Mouse (Mus musculus) thymus, adult 2 months (tissue): ENCODE measurements around the gene Slc31a1. TPM values are rescaled to one million over a fixed set of nuclear protein-coding genes. Genes with fewer than 3 reads are reported as not detected.
A peak's percentile ranks its signal among the peaks of the same experiment; 100 is the strongest.

Experiments
- DNase-seq: peaks from one replicate; pipeline ENCODE4 v3.0.0; 2021
- H3K27ac ChIP-seq: fragments of 200-500 bp; 2 replicates; pipeline ENCODE4 v1.5.1; 2012; ENCODE audit warnings: low read length, control low read depth; ENCODE audit not compliant: control insufficient read depth, insufficient read depth
- H3K27me3 ChIP-seq: fragments of 200-500 bp; 2 replicates; pipeline ENCODE4 v1.6.1; 2012; ENCODE audit warnings: mild to moderate bottlenecking, low read length, moderate library complexity, mixed read lengths; ENCODE audit not compliant: control insufficient read depth, insufficient read depth
- H3K36me3 ChIP-seq: fragments of 200-500 bp; 2 replicates; pipeline ENCODE4 v1.6.1; 2012; ENCODE audit warnings: mild to moderate bottlenecking, low read length, moderate library complexity; ENCODE audit not compliant: control insufficient read depth, insufficient read depth
- H3K4me1 ChIP-seq: fragments of 200-500 bp; replicated peaks from 2 replicates; pipeline ENCODE4 v1.6.1; 2012; ENCODE audit warnings: low read length; ENCODE audit not compliant: control insufficient read depth, insufficient read depth
- H3K4me3 ChIP-seq: fragments of 200-500 bp; 2 replicates; pipeline ENCODE4 v1.5.1; 2012; ENCODE audit warnings: mild to moderate bottlenecking, low read length, control low read depth, moderate library complexity; ENCODE audit not compliant: control insufficient read depth, insufficient read depth
- CTCF ChIP-seq: fragments of 200-500 bp; IDR thresholded peaks from 2 replicates; pipeline ENCODE4 v1.5.1; 2012; ENCODE audit warnings: mild to moderate bottlenecking, control low read depth, low read length, moderate library complexity, borderline replicate concordance; ENCODE audit not compliant: control insufficient read depth, poor library complexity, insufficient read depth; ENCODE audit errors: extremely low read depth
- POLR2A ChIP-seq: fragments of 200-500 bp; IDR thresholded peaks from 2 replicates; pipeline ENCODE4 v1.6.1; 2012; ENCODE audit warnings: mild to moderate bottlenecking, low read length, control low read depth, moderate library complexity; ENCODE audit not compliant: control insufficient read depth, poor library complexity, insufficient read depth; ENCODE audit errors: extremely low read depth
- WGBS: fragments of 180-500 bp; shearing (Covaris S2); methylation state at CpG from one replicate; pipeline ENCODE4 v1.1.7; 2018; 5-methylcytosine and 5-hydroxymethylcytosine counted together
- polyA plus RNA-seq: library from polyadenylated mRNA; depleted of rRNA; stranded (reverse); fragments of >200 nt; gene quantifications from 2 replicates; pipeline ENCODE4 v1.2.3, GENCODE M21; 2012

The Slc31a1 gene
- polyA plus RNA-seq, 1 experiment = 10.5 TPM

DNA sequence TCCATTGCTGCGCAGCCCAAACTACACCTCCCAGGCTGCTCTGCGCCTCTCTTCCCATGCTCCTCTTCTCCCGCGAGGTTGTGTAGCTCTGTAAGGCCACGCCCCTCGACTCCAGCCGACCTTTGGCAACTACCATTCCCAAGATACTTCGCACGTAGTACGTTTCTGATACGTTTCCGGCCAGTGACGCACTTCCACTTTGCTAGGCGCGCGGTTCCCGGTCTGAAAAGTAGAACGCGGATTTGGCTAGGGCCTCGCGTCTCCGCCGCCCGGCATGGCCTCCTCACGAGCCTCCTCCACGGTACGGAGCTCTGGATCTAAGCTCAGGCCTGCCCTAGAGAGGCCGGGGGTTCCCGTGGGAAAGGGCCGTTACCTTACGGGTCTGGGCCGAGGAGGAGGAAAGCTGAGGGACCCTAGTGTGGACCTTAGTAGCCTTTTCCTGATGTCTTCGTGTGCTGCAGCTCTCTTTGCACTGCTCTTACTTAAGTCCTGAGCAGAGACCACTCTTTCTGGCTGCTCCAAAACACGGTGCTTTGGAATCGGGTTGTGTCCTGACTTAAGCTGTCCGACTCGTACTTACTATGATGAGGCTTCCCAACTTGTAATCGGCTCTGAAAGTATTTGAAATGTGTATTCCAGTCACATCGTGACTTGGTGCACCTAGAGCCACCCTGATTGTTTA lies 48.2 kb downstream of the Slc31a1 start, which contains the start of the genes Cdc26 and Prpf4:
Gene Cdc26 (minus strand): TSS at position 42 of the 682 bp plus-strand sequence.
Gene Prpf4 (plus strand): TSS at position 197 of the 682 bp plus-strand sequence.
- Histone ChIP-seq H3K4me3 (peak within 1 kb of the TSS; percentile 82), H3K27ac (peak within 1 kb of the TSS; percentile 53), H3K36me3 (peaks cover 15% of the 10 kb centered on the region), H3K4me1 (peaks cover 9% of the 10 kb centered on the region; the same call in 1 of the 2 replicates), H3K27me3 (no peaks in the 10 kb centered on the region)
- DNase-seq = peak; percentile 97
- TF ChIP-seq CTCF = no peak
- TF ChIP-seq POLR2A = peak; percentile 80
- under 1% methylated on average over 39 of the region's 39 CpGs for WGBS

DNA sequence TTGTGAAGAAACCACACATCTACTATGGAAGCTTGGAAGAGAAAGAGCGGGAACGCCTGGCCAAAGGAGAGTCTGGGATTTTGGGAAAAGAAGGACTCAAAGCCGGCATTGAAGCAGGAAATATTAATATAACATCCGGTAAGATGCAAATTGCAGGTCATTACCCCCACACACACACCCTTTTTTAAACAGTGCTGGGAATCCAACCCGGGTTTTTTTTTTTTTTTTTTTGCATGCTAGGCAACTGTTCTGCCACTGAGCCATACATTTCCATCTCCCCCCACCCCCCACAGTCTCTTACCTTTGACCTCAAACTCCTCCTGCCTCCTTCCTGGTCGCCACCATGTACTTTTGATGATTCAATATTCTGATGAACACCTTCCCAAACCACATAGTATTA lies 49.1 kb downstream of the Slc31a1 start:
- no peaks in the 10 kb centered on the region for H3K27me3 ChIP-seq
- no peak for TF ChIP-seq POLR2A
- no peak for TF ChIP-seq CTCF
- WGBS = 26% methylated on average over 6 of the region's 6 CpGs
- peak overlapping the region; percentile 28; the same call in 1 of the 2 replicates for H3K4me3 ChIP-seq
- peaks cover 9% of the 10 kb centered on the region; the same call in 1 of the 2 replicates for H3K4me1 ChIP-seq
- H3K36me3 ChIP-seq = peaks cover 23% of the 10 kb centered on the region
- no peak overlapping the region for H3K27ac ChIP-seq
- no peak for DNase-seq

DNA sequence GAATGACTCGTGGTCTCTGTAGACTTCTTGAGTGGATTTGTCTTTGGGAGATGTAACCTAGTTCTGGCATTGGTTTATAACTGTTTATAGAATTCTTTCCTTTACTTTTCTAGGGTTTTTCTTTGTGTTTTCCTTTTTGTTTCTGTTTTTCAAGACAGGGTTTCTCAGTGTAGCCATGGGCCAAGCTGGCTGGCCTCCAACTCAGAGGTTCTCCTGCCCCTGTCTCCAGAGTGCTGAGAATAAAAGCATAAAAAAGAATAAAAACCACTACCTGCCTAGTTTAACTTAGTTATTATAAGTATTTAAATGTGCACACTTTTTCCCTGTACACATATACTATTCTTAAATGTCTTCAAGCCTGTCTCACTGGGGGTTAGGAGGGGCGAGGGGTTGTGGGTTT lies 49.8 kb downstream of the Slc31a1 start:
- TF ChIP-seq POLR2A (no peak), CTCF (no peak)
- H3K36me3 ChIP-seq = peaks cover 30% of the 10 kb centered on the region
- H3K4me1 ChIP-seq = peaks cover 9% of the 10 kb centered on the region; the same call in 1 of the 2 replicates
- 95% methylated on average over 2 of the region's 2 CpGs for WGBS
- DNase-seq = no peak
- no peak overlapping the region for H3K4me3 ChIP-seq
- no peak overlapping the region for H3K27ac ChIP-seq
- no peaks in the 10 kb centered on the region for H3K27me3 ChIP-seq

DNA sequence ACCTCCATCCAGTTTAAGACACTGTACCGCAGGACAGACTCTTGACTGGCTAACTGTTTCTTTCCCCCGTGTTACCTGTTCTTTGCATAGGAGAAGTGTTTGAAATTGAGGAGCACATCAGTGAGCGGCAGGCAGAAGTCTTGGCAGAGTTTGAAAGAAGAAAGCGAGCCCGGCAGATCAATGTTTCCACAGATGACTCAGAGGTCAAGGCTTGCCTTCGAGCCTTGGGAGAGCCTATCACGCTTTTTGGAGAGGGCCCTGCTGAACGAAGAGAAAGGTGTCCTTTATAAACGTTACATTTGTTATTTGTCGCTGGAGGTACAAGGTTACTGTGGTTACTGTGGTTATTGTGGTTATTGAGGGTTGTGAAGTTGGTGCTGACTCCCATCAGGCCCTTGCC lies 51.1 kb downstream of the Slc31a1 start:
- WGBS = 66% methylated on average over 10 of the region's 10 CpGs
- Histone ChIP-seq H3K36me3 (peaks cover 43% of the 10 kb centered on the region), H3K4me1 (peaks cover 4% of the 10 kb centered on the region; the same call in 1 of the 2 replicates), H3K27me3 (no peaks in the 10 kb centered on the region), H3K27ac (no peak overlapping the region), H3K4me3 (no peak overlapping the region)
- TF ChIP-seq POLR2A (no peak), CTCF (no peak)
- DNase-seq = no peak

DNA sequence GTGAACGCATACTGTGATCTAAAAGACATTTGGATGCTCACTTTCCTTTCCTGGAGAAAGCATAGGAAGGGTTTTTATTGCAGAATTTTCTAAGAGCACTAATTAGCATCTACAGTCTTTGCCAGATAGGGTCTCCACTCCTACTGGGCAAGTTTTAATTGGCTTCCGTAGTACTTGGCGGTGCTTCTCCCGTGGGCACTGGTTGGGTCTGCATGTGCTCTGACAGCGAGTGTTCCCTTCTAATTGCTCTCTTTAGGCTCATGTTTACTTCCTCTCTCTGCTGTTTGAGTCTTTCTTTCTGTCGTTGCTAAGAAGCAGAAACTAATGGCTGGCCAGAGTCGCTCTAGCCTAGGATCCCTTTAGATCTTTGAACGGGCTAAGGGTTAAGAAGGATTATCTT lies 57.9 kb downstream of the Slc31a1 start:
- no peak for DNase-seq
- no peak overlapping the region for H3K4me3 ChIP-seq
- WGBS = 90% methylated on average over 8 of the region's 8 CpGs
- TF ChIP-seq POLR2A = no peak
- TF ChIP-seq CTCF = no peak
- no peaks in the 10 kb centered on the region for H3K4me1 ChIP-seq
- no peaks in the 10 kb centered on the region for H3K27me3 ChIP-seq
- peaks cover 96% of the 10 kb centered on the region for H3K36me3 ChIP-seq
- no peak overlapping the region for H3K27ac ChIP-seq

DNA sequence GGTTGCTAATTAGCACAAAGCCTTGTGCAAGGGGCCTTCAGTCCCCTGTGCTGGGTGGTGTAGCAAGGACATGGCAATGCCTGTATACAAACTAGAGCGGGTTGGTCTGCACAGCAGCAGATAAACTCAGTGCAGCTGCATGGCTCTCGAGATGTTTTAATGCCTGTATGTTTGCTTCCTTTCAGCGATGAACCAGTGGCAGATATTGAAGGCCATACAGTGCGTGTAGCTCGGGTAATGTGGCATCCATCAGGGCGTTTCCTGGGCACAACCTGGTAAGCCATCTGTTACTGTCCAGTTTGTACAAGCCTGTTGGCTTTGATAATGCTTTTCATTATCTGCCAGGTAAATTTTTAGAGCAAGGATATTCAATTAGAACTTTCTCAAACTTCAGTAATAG lies 58.6 kb downstream of the Slc31a1 start:
- Histone ChIP-seq H3K4me1 (no peaks in the 10 kb centered on the region), H3K27me3 (no peaks in the 10 kb centered on the region), H3K36me3 (peaks cover 96% of the 10 kb centered on the region), H3K27ac (no peak overlapping the region), H3K4me3 (no peak overlapping the region)
- TF ChIP-seq CTCF (no peak), POLR2A (no peak)
- no peak for DNase-seq
- WGBS = 98% methylated on average over 6 of the region's 6 CpGs

DNA sequence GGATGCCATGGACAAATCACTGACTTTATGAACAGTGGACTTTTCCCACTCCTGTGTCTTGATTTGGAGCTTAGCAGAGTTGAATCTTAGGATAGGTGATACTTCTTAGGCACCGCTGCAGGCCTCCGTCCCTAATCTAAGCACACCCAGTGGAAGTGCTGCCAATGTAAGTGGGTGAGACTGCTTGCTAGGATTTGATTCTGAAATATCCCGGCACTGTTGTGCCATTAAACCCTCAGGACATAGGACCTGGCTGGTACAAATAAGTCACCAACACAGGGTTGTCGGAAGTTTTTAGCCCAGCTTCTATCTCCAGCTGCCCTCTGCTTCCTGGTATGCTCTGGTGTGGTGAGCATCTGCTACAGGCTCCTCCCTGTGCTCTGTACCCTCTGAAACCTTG lies 65.4 kb downstream of the Slc31a1 start:
- H3K27me3 ChIP-seq = no peaks in the 10 kb centered on the region; the same call in 1 of the 2 replicates
- H3K27ac ChIP-seq = no peak overlapping the region
- no peak overlapping the region for H3K4me3 ChIP-seq
- no peak for DNase-seq
- no peaks in the 10 kb centered on the region for H3K4me1 ChIP-seq
- TF ChIP-seq CTCF (no peak), POLR2A (no peak)
- WGBS = 96% methylated on average over 4 of the region's 4 CpGs
- peaks cover 34% of the 10 kb centered on the region for H3K36me3 ChIP-seq
